Mouse (Mus musculus): ENCODE data around the gene Sh3gl3.

- TF ChIP-seq ZNF384 (IDR thresholded peaks at IDR 0.05; ENCODE audit: low read depth, low read length) (no peak), CHD2 (IDR thresholded peaks at IDR 0.05; ENCODE audit: low read depth, low read length) (no peak), HCFC1 (IDR thresholded peaks at IDR 0.05; ENCODE audit: borderline replicate concordance, insufficient read depth, low read length) (no peak)
Observed at GRCm38 (mm10) chr7:82330860-82331259, 157.2 kb downstream of the Sh3gl3 start.

Measured in ES-E14 (cell line).